Mouse (Mus musculus): ENCODE measurements around the gene Gdpd1.
"Not testable (repeated sequence)": the region's sequence is repeated elsewhere in the genome, so short reads cannot be mapped to it uniquely, and the experiment has no call there.

DNA sequence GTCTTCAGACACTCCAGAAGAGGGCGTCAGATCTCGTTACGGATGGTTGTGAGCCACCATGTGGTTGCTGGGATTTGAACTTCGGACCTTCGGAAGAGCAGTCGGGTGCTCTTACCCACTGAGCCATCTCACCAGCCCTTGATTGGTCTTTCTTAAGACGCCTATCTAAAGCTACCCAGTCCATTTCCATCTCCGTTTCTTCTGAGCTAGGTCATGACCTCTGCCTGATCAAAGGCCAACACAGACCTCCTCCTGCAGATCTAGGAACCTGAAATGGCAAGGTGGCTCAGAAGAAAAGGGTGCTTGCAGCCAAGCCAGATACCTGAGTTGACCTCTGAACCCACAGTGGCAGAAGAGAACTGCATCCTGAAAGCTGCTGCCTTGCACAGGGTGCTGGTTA, 50.6 kb downstream of the Gdpd1 start:
- not testable (repeated sequence) for TF ChIP-seq GATA1 (IDR thresholded peaks at IDR 0.05; ENCODE audit: borderline replicate concordance, low read length); FLI1 (IDR thresholded peaks at IDR 0.05; ENCODE audit: low read length)

All from megakaryocyte, embryonic 14.5 days (primary cell).